Mouse (Mus musculus): Measurements from ENCODE around the gene Myh9.
"Not testable (repeated sequence)": the region's sequence is repeated elsewhere in the genome, so short reads cannot be mapped to it uniquely, and the experiment has no call there.

DNA sequence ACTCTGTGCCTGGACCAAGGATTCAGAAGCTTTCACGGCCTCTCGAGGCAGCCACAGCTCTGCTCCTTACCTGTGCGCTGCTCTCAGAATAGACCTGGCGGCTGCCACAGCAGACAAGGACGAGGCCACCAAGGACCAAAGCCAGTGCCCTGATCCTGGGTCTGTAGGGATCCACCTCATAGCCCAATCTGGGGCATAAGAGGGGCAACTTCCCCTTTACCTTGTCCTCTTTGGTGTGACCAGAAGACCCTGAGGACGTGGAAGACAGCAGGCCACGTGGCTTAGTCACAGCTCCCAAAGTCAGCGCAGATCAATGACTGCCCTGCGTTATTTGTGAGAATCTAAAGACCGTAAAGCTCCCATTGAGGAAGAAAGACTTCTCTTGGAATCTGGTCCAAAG, 109.1 kb downstream of the Myh9 start:
- not testable (repeated sequence) for TF ChIP-seq CHD2 (IDR thresholded peaks at IDR 0.05; ENCODE audit: low read depth, low read length); ZNF384 (IDR thresholded peaks at IDR 0.05; ENCODE audit: low read depth, low read length); ZC3H11A (IDR thresholded peaks at IDR 0.05; ENCODE audit: borderline replicate concordance, low read depth, low read length); MAFK (IDR thresholded peaks at IDR 0.05; ENCODE audit: insufficient read depth, low read depth, low read length)

Measured in ES-E14 (cell line).